Mouse (Mus musculus) bone marrow macrophage, adult 2 months (primary cell): Measurements from ENCODE around the gene Fam169a.

Experiments
- CTCF ChIP-seq: IDR thresholded peaks from 2 replicates; pipeline ENCODE4 v1.5.1; 2012; ENCODE audit warnings: low read depth, mild to moderate bottlenecking, low read length, moderate library complexity
- POLR2A ChIP-seq: IDR thresholded peaks from 2 replicates; pipeline ENCODE4 v1.6.1; 2012; ENCODE audit warnings: mild to moderate bottlenecking, low read depth, low read length, borderline replicate concordance

DNA sequence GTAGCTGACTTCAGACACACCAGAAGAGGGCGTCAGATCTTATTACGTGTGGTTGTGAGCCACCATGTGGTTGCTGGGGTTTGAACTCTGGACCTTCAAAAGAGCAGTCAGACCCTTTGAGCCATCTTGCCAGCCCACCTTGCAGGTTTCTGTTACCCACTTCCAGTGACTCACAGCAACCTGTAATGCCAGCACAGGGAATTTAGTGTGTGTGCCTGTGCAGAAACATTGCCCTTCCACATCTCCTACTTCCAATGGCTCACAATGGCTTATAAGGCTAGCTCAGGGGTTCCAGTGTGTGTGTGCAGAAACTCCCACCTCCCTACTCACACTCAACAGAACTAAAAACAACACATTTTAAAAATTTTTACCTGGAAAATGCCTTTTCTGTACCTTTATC, 10.5 kb downstream of the Fam169a start:
- TF ChIP-seq CTCF (no peak), POLR2A (no peak)
